Mouse (Mus musculus) limb, embryonic 15.5 days (tissue): ENCODE data around the gene Mmachc. TPM values are rescaled to one million over a fixed set of nuclear protein-coding genes. Genes with fewer than 3 reads are reported as not detected.

Source experiments
- ATAC-seq: fragments of 200-750 bp; cut with Nextera tagmentation; 2 replicates; pipeline ENCODE4 v1.8.0; 2017; ENCODE audit warnings: low read depth, moderate TSS enrichment; ENCODE audit not compliant: insufficient number of reproducible peaks, low FRiP score, low TSS enrichment
- H3K27ac ChIP-seq: fragments of 300-500 bp; sonication (generic); 2 replicates; pipeline ENCODE4 v1.5.1; 2015; ENCODE audit warnings: moderate library complexity, mild to moderate bottlenecking, inconsistent platforms
- H3K27me3 ChIP-seq: fragments of 300-500 bp; sonication (generic); 2 replicates; pipeline ENCODE4 v1.6.1; 2015; ENCODE audit warnings: inconsistent platforms
- H3K36me3 ChIP-seq: fragments of 300-500 bp; sonication (generic); 2 replicates; pipeline ENCODE4 v1.6.1; 2015; ENCODE audit warnings: inconsistent platforms
- H3K4me1 ChIP-seq: fragments of 300-500 bp; sonication (generic); 2 replicates; pipeline ENCODE4 v1.6.1; 2015; ENCODE audit warnings: inconsistent platforms
- H3K4me2 ChIP-seq: fragments of 300-500 bp; sonication (generic); 2 replicates; pipeline ENCODE4 v1.6.1; 2015; ENCODE audit warnings: mild to moderate bottlenecking, inconsistent platforms
- H3K4me3 ChIP-seq: fragments of 300-500 bp; sonication (generic); 2 replicates; pipeline ENCODE4 v1.5.1; 2015; ENCODE audit warnings: mild to moderate bottlenecking, inconsistent platforms
- H3K9ac ChIP-seq: fragments of 300-500 bp; sonication (generic); 2 replicates; pipeline ENCODE4 v1.6.1; 2015; ENCODE audit warnings: inconsistent platforms
- H3K9me3 ChIP-seq: fragments of 300-500 bp; sonication (generic); 2 replicates; pipeline ENCODE4 v1.6.1; 2016; ENCODE audit warnings: inconsistent platforms
- WGBS: fragments of 180-500 bp; shearing (Covaris S2); methylation state at CpG from one replicate; pipeline ENCODE4 v1.1.7; 2015; 5-methylcytosine and 5-hydroxymethylcytosine counted together
- polyA plus RNA-seq: library from polyadenylated mRNA; unstranded; fragments of >200 nt; fragmentation: Nextera tagmentation; extraction: Ambion mirVana; gene quantifications from 2 replicates; pipeline ENCODE4 v1.2.1, GENCODE M21; 2015

The Mmachc gene
- polyA plus RNA-seq, 1 experiment from 2014 or later: 19.6 TPM

DNA sequence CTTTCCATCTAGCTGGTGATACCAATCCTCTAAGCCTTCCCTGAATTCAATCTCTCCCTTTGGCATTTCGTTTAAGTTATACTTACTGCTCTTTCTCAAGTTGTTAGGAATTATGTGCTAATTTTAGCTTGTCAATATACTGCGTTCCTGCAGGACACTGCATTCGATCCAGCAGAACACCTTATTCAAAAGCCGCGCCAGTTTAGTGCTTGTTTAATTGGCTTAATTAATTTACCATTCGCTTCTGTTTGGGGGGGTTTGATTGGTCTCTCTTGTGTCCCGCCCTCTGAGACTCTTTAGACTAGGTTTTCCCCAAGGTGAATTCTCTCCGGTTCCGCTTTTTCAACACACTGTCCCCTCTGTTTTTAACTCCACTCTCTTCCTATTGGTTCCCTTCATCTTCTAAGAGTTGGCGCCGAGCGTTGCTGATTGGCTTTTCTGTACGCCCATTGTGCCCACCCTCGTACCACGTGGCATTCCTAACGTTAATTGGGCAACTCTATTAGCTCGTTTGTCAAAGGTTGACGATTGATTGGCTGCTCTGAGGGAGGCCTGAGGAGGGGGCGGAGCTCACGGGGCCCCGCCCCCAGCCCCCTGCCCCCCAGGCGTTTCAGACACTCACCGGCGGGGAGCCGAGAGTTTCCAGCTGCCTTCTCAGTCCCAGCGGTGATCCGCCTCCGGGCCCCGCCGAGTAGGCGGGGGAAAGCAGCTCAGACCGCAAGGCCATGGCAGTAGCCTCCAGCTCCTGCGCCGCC, 12.3 kb upstream of the Mmachc start, which contains the start of gene Tesk2:
TSS of gene Tesk2 (plus strand) at position 606 of the 755 bp plus-strand sequence.
- H3K27me3 ChIP-seq: no peaks in the 10 kb centered on the region
- no peaks in the 10 kb centered on the region for H3K36me3 ChIP-seq
- H3K4me2 ChIP-seq: peak within 1 kb of the TSS; percentile 78
- H3K4me3 ChIP-seq: peak within 1 kb of the TSS; percentile 76
- H3K27ac ChIP-seq: peak within 1 kb of the TSS; percentile 86
- peak; percentile 98 for ATAC-seq
- peaks cover 13% of the 10 kb centered on the region; the same call in 1 of the 2 replicates for H3K4me1 ChIP-seq
- WGBS: under 1% methylated on average over 34 of the region's 34 CpGs
- H3K9ac ChIP-seq: peak within 1 kb of the TSS; percentile 65
- H3K9me3 ChIP-seq: no peaks in the 10 kb centered on the region

- no peak overlapping the region for H3K4me2 ChIP-seq
- H3K36me3 ChIP-seq: no peaks in the 10 kb centered on the region
These were observed 11.2 kb upstream of the Mmachc start for GRCm38 (mm10) chr4:116719396-116719795.

GRCm38 (mm10) chr4:116712536-116712935, 4.3 kb upstream of the Mmachc start:
- H3K9me3 ChIP-seq: no peaks in the 10 kb centered on the region
- H3K27ac ChIP-seq: no peak overlapping the region
- H3K9ac ChIP-seq: no peak overlapping the region
- H3K36me3 ChIP-seq: no peaks in the 10 kb centered on the region
- H3K27me3 ChIP-seq: no peaks in the 10 kb centered on the region
- H3K4me2 ChIP-seq: no peak overlapping the region
- H3K4me3 ChIP-seq: no peak overlapping the region
- peaks cover 11% of the 10 kb centered on the region; the same call in 1 of the 2 replicates for H3K4me1 ChIP-seq
- ATAC-seq: no peak
- WGBS: 84% methylated on average over 1 of the region's 1 CpGs

More at GRCm38 (mm10) chr4:116719396-116719795, 11.2 kb upstream of the Mmachc start:
- Histone ChIP-seq H3K27ac (no peak overlapping the region), H3K4me1 (peaks cover 13% of the 10 kb centered on the region; the same call in 1 of the 2 replicates), H3K4me3 (no peak overlapping the region), H3K9ac (no peak overlapping the region), H3K9me3 (no peaks in the 10 kb centered on the region), H3K27me3 (no peaks in the 10 kb centered on the region)
- 14% methylated on average over 3 of the region's 3 CpGs for WGBS
- ATAC-seq: no peak

DNA sequence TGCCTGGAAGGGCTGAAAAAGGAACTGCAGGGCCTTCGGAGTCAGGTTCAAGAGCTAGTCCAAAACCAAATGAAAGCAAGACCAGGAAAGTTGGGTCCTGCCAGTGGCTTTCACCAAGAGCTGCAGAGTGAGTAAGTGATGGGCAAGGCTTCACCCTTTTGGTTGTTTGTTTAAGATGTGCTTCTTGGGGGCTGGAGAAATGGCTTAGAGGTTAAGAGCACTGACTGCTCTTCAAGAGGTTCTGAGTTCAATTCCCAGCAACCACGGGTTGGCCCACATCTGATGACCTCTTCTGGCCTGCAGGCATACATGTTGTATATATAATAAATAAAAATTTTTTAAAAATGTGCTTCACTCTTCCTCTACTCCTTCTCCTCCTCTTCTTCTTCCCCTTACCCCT, 1.9 kb upstream of the Mmachc start:
- H3K9ac ChIP-seq: no peak overlapping the region
- WGBS: 92% methylated on average over 2 of the region's 2 CpGs
- ATAC-seq: no peak
- no peaks in the 10 kb centered on the region for H3K9me3 ChIP-seq
- no peak overlapping the region for H3K4me2 ChIP-seq
- H3K27me3 ChIP-seq: no peaks in the 10 kb centered on the region
- no peak overlapping the region for H3K27ac ChIP-seq
- no peak overlapping the region for H3K4me3 ChIP-seq
- no peaks in the 10 kb centered on the region for H3K36me3 ChIP-seq
- H3K4me1 ChIP-seq: peaks cover 15% of the 10 kb centered on the region; the same call in 1 of the 2 replicates

- peak overlapping the region; percentile 64 for H3K4me3 ChIP-seq
- ATAC-seq: no peak
- 10% methylated on average over 9 of the region's 9 CpGs for WGBS
- H3K36me3 ChIP-seq: no peaks in the 10 kb centered on the region
- H3K9me3 ChIP-seq: no peaks in the 10 kb centered on the region
- no peak overlapping the region; the same call in 1 of the 2 replicates for H3K9ac ChIP-seq
- peaks cover 15% of the 10 kb centered on the region; the same call in 1 of the 2 replicates for H3K4me1 ChIP-seq
- no peaks in the 10 kb centered on the region for H3K27me3 ChIP-seq
- peak overlapping the region; percentile 81 for H3K4me2 ChIP-seq
- H3K27ac ChIP-seq: no peak overlapping the region
These were observed 685 bp upstream of the Mmachc start for GRCm38 (mm10) chr4:116708791-116709390.

DNA sequence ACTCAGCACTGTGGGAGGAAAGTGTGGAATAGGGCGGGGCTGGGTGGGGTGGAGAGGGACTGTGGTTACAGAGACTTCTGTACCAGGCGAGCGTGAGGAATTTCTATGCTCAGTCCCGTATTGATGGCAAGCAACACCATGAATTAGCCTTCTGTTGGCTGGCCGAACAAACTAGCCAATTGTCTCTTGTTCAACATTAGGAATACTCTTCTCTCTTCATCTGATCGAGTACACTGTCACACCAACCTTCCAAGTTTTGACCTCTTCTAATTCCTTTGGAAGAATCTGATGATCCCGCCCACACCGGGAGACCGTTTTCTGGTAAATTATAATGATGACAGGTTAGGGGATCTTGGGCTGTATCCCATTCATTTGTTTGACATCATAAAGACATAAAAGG, 540 bp downstream of the Mmachc start:
- Histone ChIP-seq H3K4me3 (peak overlapping the region; percentile 64), H3K4me1 (peaks cover 15% of the 10 kb centered on the region; the same call in 1 of the 2 replicates), H3K36me3 (peaks cover 10% of the 10 kb centered on the region), H3K4me2 (peak overlapping the region; percentile 59), H3K27ac (peak overlapping the region; percentile 65; the same call in 1 of the 2 replicates), H3K9ac (peak overlapping the region; percentile 61), H3K9me3 (no peaks in the 10 kb centered on the region), H3K27me3 (no peaks in the 10 kb centered on the region)
- ATAC-seq: no peak
- 11% methylated on average over 9 of the region's 9 CpGs for WGBS

DNA sequence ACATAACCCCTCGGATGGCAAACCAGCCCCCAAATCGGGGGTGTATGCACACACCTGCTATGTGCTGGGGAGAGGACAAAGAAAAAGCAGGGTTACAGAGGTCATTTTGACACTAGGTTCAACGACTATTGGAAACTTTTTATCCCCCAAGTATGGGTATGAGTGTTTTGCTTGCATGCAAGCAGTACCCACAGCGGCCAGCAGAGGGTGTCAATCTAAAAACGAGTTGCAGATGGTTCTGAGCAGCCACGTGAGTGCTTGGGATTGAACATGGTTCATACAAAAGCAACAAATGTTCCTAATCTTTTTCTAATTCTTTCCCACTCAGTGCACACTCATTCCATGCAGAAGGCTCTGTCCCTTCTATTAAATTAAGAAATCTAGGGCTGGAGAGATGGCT, 4.4 kb downstream of the Mmachc start:
- 38% methylated on average over 6 of the region's 6 CpGs for WGBS
- H3K36me3 ChIP-seq: peaks cover 30% of the 10 kb centered on the region
- ATAC-seq: no peak
- no peaks in the 10 kb centered on the region for H3K9me3 ChIP-seq
- H3K4me2 ChIP-seq: no peak overlapping the region
- H3K27me3 ChIP-seq: no peaks in the 10 kb centered on the region
- H3K4me1 ChIP-seq: peaks cover 7% of the 10 kb centered on the region; the same call in 1 of the 2 replicates
- H3K4me3 ChIP-seq: no peak overlapping the region
- H3K27ac ChIP-seq: no peak overlapping the region
- H3K9ac ChIP-seq: no peak overlapping the region

DNA sequence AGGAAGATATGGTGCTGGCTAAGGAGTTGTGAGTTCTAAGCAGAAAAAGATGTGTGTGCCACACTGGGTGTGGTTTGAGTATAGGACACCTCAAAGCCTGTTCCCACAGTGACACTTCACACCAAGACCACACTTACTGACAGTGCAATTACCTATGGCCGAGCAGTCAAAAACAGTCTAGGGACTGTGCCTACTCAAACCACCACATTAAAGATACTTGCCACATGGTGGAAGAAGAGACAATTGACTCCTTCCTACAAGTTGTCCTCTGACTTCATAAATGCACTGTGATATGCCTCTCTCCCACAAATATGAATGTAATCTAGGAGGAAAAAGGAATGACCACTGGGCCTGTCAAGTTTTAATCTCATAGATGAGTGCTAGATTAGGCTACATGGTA, 7.2 kb downstream of the Mmachc start:
- Histone ChIP-seq H3K9me3 (no peaks in the 10 kb centered on the region), H3K9ac (no peak overlapping the region), H3K27me3 (no peaks in the 10 kb centered on the region), H3K4me1 (no peaks in the 10 kb centered on the region), H3K27ac (no peak overlapping the region), H3K4me2 (no peak overlapping the region), H3K36me3 (peaks cover 53% of the 10 kb centered on the region), H3K4me3 (no peak overlapping the region)
- WGBS: 80% methylated on average over 1 of the region's 1 CpGs
- ATAC-seq: no peak

- no peaks in the 10 kb centered on the region for H3K4me1 ChIP-seq
- no peak overlapping the region for H3K4me2 ChIP-seq
- no peaks in the 10 kb centered on the region for H3K27me3 ChIP-seq
- H3K4me3 ChIP-seq: no peak overlapping the region
- peaks cover 73% of the 10 kb centered on the region for H3K36me3 ChIP-seq
- H3K9me3 ChIP-seq: no peaks in the 10 kb centered on the region
- no peak overlapping the region for H3K9ac ChIP-seq
- H3K27ac ChIP-seq: no peak overlapping the region
- no peak for ATAC-seq
- 72% methylated on average over 2 of the region's 2 CpGs for WGBS
These were observed 9.4 kb downstream of the Mmachc start for GRCm38 (mm10) chr4:116698693-116699342.

- 84% methylated on average over 2 of the region's 2 CpGs for WGBS
These were observed 14.4 kb downstream of the Mmachc start for GRCm38 (mm10) chr4:116693785-116694184.

GRCm38 (mm10) chr4:116692146-116692545, 16.1 kb downstream of the Mmachc start:
- Histone ChIP-seq H3K36me3 (peaks cover 80% of the 10 kb centered on the region), H3K27me3 (no peaks in the 10 kb centered on the region), H3K9ac (no peak overlapping the region), H3K4me3 (no peak overlapping the region), H3K4me1 (peaks cover 2% of the 10 kb centered on the region; the same call in 1 of the 2 replicates), H3K4me2 (no peak overlapping the region), H3K27ac (no peak overlapping the region), H3K9me3 (no peaks in the 10 kb centered on the region)
- WGBS: 91% methylated on average over 2 of the region's 2 CpGs
- no peak for ATAC-seq

More at GRCm38 (mm10) chr4:116693785-116694184, 14.4 kb downstream of the Mmachc start:
- no peak overlapping the region for H3K27ac ChIP-seq
- H3K4me2 ChIP-seq: no peak overlapping the region
- peaks cover 89% of the 10 kb centered on the region for H3K36me3 ChIP-seq
- no peaks in the 10 kb centered on the region for H3K9me3 ChIP-seq
- H3K4me1 ChIP-seq: no peaks in the 10 kb centered on the region
- no peak overlapping the region for H3K4me3 ChIP-seq
- no peaks in the 10 kb centered on the region for H3K27me3 ChIP-seq
- no peak for ATAC-seq
- H3K9ac ChIP-seq: no peak overlapping the region
